Mouse (Mus musculus) limb, embryonic 14.5 days (tissue): ENCODE measurements around the gene Eno3. TPM values are rescaled to one million over a fixed set of nuclear protein-coding genes. Genes with fewer than 3 reads are reported as not detected.

ENCODE experiments used
- ATAC-seq: fragments of 200-750 bp; cut with Nextera tagmentation; 2 replicates; pipeline ENCODE4 v1.8.0; 2017; ENCODE audit warnings: low read depth, moderate number of reproducible peaks, moderate TSS enrichment; ENCODE audit not compliant: low FRiP score
- DNase-seq: peaks from one replicate; pipeline ENCODE4 v3.0.0-alpha.2; 2015; ENCODE audit warnings: low spot score
- H3K27ac ChIP-seq: fragments of 300-500 bp; sonication (generic); replicated peaks from 2 replicates; pipeline ENCODE4 v1.5.1; 2014; ENCODE audit warnings: low read depth, mild to moderate bottlenecking, low read length, moderate library complexity, mixed read lengths
- H3K27me3 ChIP-seq: fragments of 300-500 bp; sonication (generic); 2 replicates; pipeline ENCODE4 v1.6.1; 2014; ENCODE audit warnings: low read length, mixed read lengths; ENCODE audit not compliant: control insufficient read depth, insufficient read depth
- H3K36me3 ChIP-seq: fragments of 300-500 bp; sonication (generic); 2 replicates; pipeline ENCODE4 v1.6.1; 2014; ENCODE audit warnings: mild to moderate bottlenecking, low read length, moderate library complexity, mixed read lengths; ENCODE audit not compliant: control insufficient read depth, insufficient read depth
- H3K4me1 ChIP-seq: fragments of 300-500 bp; sonication (generic); 2 replicates; pipeline ENCODE4 v1.6.1; 2014; ENCODE audit warnings: antibody characterized with exemption, low read length, mixed read lengths; ENCODE audit not compliant: control insufficient read depth, insufficient read depth
- H3K4me2 ChIP-seq: fragments of 300-500 bp; sonication (generic); replicated peaks from 2 replicates; pipeline ENCODE4 v1.6.1; 2014; ENCODE audit warnings: low read depth, mild to moderate bottlenecking, low read length, moderate library complexity; ENCODE audit not compliant: severe bottlenecking
- H3K4me3 ChIP-seq: fragments of 300-500 bp; sonication (generic); replicated peaks from 2 replicates; pipeline ENCODE4 v1.5.1; 2014; ENCODE audit warnings: low read length
- H3K9ac ChIP-seq: fragments of 300-500 bp; sonication (generic); 2 replicates; pipeline ENCODE4 v1.6.1; 2014; ENCODE audit warnings: mild to moderate bottlenecking, low read depth, low read length, moderate library complexity; ENCODE audit not compliant: severe bottlenecking
- H3K9me3 ChIP-seq: fragments of 300-500 bp; sonication (generic); 2 replicates; pipeline ENCODE4 v1.6.1; 2016; ENCODE audit warnings: low read length; ENCODE audit not compliant: control insufficient read depth
- POLR2A ChIP-seq: fragments of 200-500 bp; IDR thresholded peaks from 2 replicates; pipeline ENCODE4 v1.8.0; 2012; ENCODE audit warnings: inconsistent platforms, mild to moderate bottlenecking, moderate library complexity, borderline replicate concordance; ENCODE audit not compliant: insufficient read depth, insufficient read length; ENCODE audit errors: extremely low read depth
- WGBS: fragments of 180-500 bp; shearing (Covaris S2); extraction: QIAGEN DNeasy Blood & Tissue Kit; methylation state at CpG from one replicate; pipeline ENCODE4 v1.1.7; 2014; 5-methylcytosine and 5-hydroxymethylcytosine counted together
- polyA plus RNA-seq, 2 experiments: library from polyadenylated mRNA; depleted of rRNA in 1 of 2; stranded (reverse) in 1 of 2; unstranded in 1 of 2; fragments of >200 nt; fragmentation: Nextera tagmentation in 1 of 2; extraction: Ambion mirVana in 1 of 2; gene quantifications; 2 replicates each; pipeline versions ENCODE4 v1.2.1 to v1.2.3; 2012 to 2014

Eno3 gene
- polyA plus RNA-seq, 2 experiments = 84.6 to 89.9 TPM

DNA sequence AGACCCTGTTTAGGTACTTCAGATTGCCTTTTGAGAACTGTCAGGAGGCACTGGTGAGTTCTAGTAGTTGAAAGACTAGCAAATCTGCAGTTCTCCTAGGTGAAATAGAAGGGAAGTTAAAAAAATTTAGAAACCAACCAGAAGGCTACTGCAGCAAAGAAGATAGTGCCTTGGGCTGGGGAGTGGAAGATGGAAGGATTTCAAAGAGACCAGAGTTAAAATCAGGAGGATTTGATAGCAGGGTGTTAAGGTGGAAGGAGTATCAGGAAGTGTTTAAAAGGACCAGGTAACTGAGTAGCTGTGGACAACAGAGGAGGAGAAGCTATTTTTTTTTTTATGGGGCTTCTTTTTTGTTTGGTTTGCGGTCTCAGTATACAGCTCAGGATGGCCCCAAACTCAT, 19.2 kb upstream of the Eno3 start:
- H3K36me3 ChIP-seq = no peaks in the 10 kb centered on the region
- no peak for ATAC-seq
- no peak overlapping the region for H3K4me2 ChIP-seq
- no peak for TF ChIP-seq POLR2A
- H3K9me3 ChIP-seq = no peaks in the 10 kb centered on the region
- no peaks in the 10 kb centered on the region for H3K4me1 ChIP-seq
- DNase-seq = no peak
- no peak overlapping the region for H3K27ac ChIP-seq
- H3K4me3 ChIP-seq = no peak overlapping the region
- H3K9ac ChIP-seq = no peak overlapping the region
- H3K27me3 ChIP-seq = no peaks in the 10 kb centered on the region
- 71% methylated on average over 1 of the region's 1 CpGs for WGBS

DNA sequence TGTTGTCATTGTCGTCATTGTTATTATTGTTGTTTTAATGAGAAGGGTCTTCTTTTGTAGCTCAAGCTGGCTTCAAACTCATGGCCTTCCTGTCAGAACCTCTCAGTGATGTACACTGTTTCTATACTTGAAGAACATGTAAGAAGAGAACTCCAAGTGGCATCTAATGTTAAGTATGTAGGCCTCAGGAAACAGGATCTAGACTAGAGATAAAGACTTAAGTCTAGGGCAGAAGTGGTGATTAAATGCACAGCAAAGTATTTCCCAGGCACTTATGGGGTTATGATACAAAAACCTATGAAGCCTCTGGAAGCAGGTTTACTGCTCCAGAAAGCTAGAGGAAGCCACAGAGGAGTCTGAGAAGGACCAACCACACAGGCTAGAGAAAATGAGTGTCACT, 18.7 kb upstream of the Eno3 start:
- DNase-seq (no peak), ATAC-seq (no peak)
- Histone ChIP-seq H3K4me1 (no peaks in the 10 kb centered on the region), H3K4me2 (no peak overlapping the region), H3K27ac (no peak overlapping the region), H3K9me3 (no peaks in the 10 kb centered on the region), H3K27me3 (no peaks in the 10 kb centered on the region), H3K4me3 (no peak overlapping the region), H3K36me3 (no peaks in the 10 kb centered on the region), H3K9ac (no peak overlapping the region)
- 77% methylated on average over 1 of the region's 1 CpGs for WGBS
- TF ChIP-seq POLR2A = no peak

DNA sequence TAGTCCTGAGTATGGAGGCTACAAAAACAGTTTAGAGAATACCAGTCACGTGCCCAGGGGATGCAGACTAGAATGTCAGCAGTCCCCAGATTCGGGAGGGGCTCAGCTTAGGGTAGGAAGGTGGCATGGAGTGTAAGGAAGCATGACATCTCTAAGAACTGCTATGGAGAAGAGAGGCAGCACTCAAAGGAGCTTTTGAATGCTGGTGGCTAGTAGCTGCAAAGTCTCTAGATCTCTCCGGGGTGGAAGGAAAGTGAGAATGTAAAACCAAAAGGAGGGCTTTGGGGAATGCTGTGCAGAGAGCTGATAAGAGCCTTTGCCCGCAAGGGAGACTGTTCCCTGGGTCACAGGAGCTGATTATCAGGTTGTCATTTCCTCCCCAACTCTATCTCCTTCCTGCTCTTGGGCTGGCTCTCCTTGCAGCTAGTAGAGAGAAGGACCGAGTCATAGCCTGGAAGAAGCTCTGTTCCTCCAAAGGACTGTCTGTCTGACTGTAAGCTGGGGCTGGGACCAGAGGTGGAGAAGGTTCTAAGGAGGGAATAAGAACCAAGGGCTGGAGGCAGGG, 18.2 kb upstream of the Eno3 start, which contains the start of gene Gp1ba:
TSS of gene Gp1ba (plus strand) at position 409 of the 565 bp plus-strand sequence.
- no peak for ATAC-seq

DNA sequence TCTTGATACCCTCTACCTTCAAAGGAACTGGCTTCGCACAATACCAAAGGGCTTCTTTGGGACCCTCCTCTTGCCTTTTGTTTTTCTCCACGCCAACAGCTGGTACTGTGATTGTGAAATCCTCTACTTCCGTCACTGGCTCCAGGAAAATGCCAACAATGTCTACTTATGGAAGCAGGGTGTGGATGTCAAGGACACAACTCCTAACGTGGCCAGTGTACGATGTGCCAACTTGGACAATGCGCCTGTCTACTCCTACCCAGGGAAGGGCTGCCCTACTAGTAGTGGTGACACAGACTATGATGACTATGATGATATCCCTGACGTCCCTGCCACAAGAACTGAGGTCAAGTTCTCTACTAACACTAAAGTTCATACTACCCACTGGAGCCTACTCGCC, 17.0 kb upstream of the Eno3 start:
- H3K4me2 ChIP-seq = no peak overlapping the region
- no peaks in the 10 kb centered on the region for H3K27me3 ChIP-seq
- DNase-seq (no peak), ATAC-seq (no peak)
- no peak overlapping the region for H3K4me3 ChIP-seq
- WGBS = 82% methylated on average over 8 of the region's 8 CpGs
- H3K9me3 ChIP-seq = no peaks in the 10 kb centered on the region
- no peak overlapping the region for H3K9ac ChIP-seq
- H3K36me3 ChIP-seq = peaks cover 15% of the 10 kb centered on the region
- no peak for TF ChIP-seq POLR2A
- H3K4me1 ChIP-seq = no peaks in the 10 kb centered on the region
- no peak overlapping the region for H3K27ac ChIP-seq

More for the DNA sequence above, 18.2 kb upstream of the Eno3 start, which contains the start of gene Gp1ba:
- Histone ChIP-seq H3K4me3 (no peak within 1 kb of the TSS), H3K27me3 (no peaks in the 10 kb centered on the region), H3K27ac (no peak within 1 kb of the TSS), H3K9me3 (no peaks in the 10 kb centered on the region), H3K4me1 (no peaks in the 10 kb centered on the region), H3K36me3 (peaks cover 3% of the 10 kb centered on the region; the same call in 1 of the 2 replicates), H3K9ac (no peak within 1 kb of the TSS), H3K4me2 (no peak within 1 kb of the TSS)
- no peak for TF ChIP-seq POLR2A
- DNase-seq = no peak
- 50% methylated on average over 5 of the region's 5 CpGs for WGBS

DNA sequence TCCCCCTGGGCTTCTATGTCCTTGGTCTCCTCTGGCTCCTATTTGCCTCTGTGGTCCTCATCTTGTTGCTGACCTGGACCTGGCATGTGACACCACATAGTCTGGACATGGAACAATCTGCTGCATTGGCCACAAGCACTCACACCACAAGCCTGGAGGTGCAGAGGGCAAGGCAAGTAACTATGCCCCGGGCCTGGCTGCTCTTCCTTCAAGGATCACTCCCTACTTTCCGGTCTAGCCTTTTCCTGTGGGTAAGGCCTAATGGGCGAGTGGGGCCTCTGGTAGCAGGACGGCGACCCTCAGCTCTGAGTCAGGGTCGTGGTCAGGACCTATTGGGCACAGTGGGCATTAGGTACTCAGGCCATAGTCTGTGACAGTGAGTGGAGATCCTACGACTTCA, 15.8 kb upstream of the Eno3 start:
- Histone ChIP-seq H3K36me3 (peaks cover 24% of the 10 kb centered on the region), H3K9me3 (no peaks in the 10 kb centered on the region), H3K4me1 (peaks cover 10% of the 10 kb centered on the region), H3K27ac (no peak overlapping the region), H3K4me3 (no peak overlapping the region), H3K9ac (no peak overlapping the region), H3K4me2 (no peak overlapping the region), H3K27me3 (no peaks in the 10 kb centered on the region)
- ATAC-seq = no peak
- WGBS = 83% methylated on average over 7 of the region's 7 CpGs
- TF ChIP-seq POLR2A = no peak
- no peak for DNase-seq
